Mouse (Mus musculus) layer of hippocampus, adult 2 months (tissue): ENCODE results near the gene Barhl2. TPM values are rescaled to one million over a fixed set of nuclear protein-coding genes. Genes with fewer than 3 reads are reported as not detected.

Experiments used
- DNase-seq, 2 experiments: peaks; one replicate each; pipeline ENCODE4 v3.0.0; 2022; ENCODE audit warnings: low spot score in 2 of 2
- H3K27ac ChIP-seq: fragments of 200-600 bp; 2 replicates; pipeline ENCODE4 v1.8.1; 2022
- H3K4me3 ChIP-seq: fragments of 200-600 bp; 2 replicates; pipeline ENCODE4 v1.8.1; 2022; ENCODE audit warnings: mild to moderate bottlenecking
- CTCF ChIP-seq: fragments of 200-600 bp; conservative IDR thresholded peaks from 2 replicates; pipeline ENCODE4 v1.8.1; 2022; ENCODE audit warnings: antibody characterized with exemption, mild to moderate bottlenecking, moderate library complexity
- long read RNA-seq, 2 experiments: library from polyadenylated mRNA; stranded (forward); transcript quantifications; one replicate each; pipeline ENCODE4 v2.0.0; 2021; ENCODE audit warnings: borderline mapping rate in 2 of 2
- total RNA-seq, 2 experiments: library from RNA; stranded (reverse); gene quantifications; 2 replicates each; pipeline ENCODE4 v1.2.3; 2021

The Barhl2 gene
- total RNA-seq, result not detected
- long read RNA-seq, experiment 1, result 0 reads
- long read RNA-seq, experiment 2, result 0 reads

- H3K4me3 ChIP-seq, result no peak within 1 kb of the TSS
- no peak for TF ChIP-seq CTCF
- H3K27ac ChIP-seq, result no peak within 1 kb of the TSS
- no peak for DNase-seq
Measured at GRCm38 (mm10) chr5:106457986-106458476, at the start of gene Barhl2. Gene Barhl2, minus strand, starts transcription at chr5:106458166.

GRCm38 (mm10) chr5:106506061-106506460 is 48.1 kb upstream of the Barhl2 start:
- DNase-seq, result no peak
- TF ChIP-seq CTCF, result no peak
- no peak overlapping the region for H3K4me3 ChIP-seq
- no peak overlapping the region for H3K27ac ChIP-seq

GRCm38 (mm10) chr5:106502684-106503545 is 44.9 kb upstream of the Barhl2 start:
- DNase-seq, result no peak
- no peak overlapping the region for H3K4me3 ChIP-seq
- no peak overlapping the region for H3K27ac ChIP-seq
- no peak for TF ChIP-seq CTCF

- DNase-seq, result no peak
- TF ChIP-seq CTCF, result no peak
- Histone ChIP-seq H3K4me3 (no peak overlapping the region), H3K27ac (no peak overlapping the region)
Measured at GRCm38 (mm10) chr5:106502271-106502670, 44.3 kb upstream of the Barhl2 start.

GRCm38 (mm10) chr5:106491771-106492170 is 33.8 kb upstream of the Barhl2 start:
- no peak for DNase-seq
- no peak overlapping the region for H3K4me3 ChIP-seq
- no peak for TF ChIP-seq CTCF
- H3K27ac ChIP-seq, result no peak overlapping the region

GRCm38 (mm10) chr5:106472105-106472500 is 14.1 kb upstream of the Barhl2 start:
- TF ChIP-seq CTCF, result no peak
- no peak for DNase-seq
- Histone ChIP-seq H3K4me3 (no peak overlapping the region), H3K27ac (no peak overlapping the region)

GRCm38 (mm10) chr5:106471235-106472104 is 13.5 kb upstream of the Barhl2 start:
- DNase-seq, result no peak
- Histone ChIP-seq H3K27ac (no peak overlapping the region), H3K4me3 (no peak overlapping the region)
- no peak for TF ChIP-seq CTCF

GRCm38 (mm10) chr5:106465129-106465790 is 7.3 kb upstream of the Barhl2 start:
- Histone ChIP-seq H3K27ac (no peak overlapping the region), H3K4me3 (no peak overlapping the region)
- DNase-seq, result no peak
- no peak for TF ChIP-seq CTCF

- no peak for TF ChIP-seq CTCF
- no peak for DNase-seq
- Histone ChIP-seq H3K27ac (no peak overlapping the region), H3K4me3 (no peak overlapping the region)
Measured at GRCm38 (mm10) chr5:106464336-106465128, 6.6 kb upstream of the Barhl2 start.

GRCm38 (mm10) chr5:106463661-106464191 is 5.8 kb upstream of the Barhl2 start:
- DNase-seq, result no peak

GRCm38 (mm10) chr5:106461913-106462312 is 3.9 kb upstream of the Barhl2 start:
- peak; percentile 83 for TF ChIP-seq CTCF
- Histone ChIP-seq H3K27ac (no peak overlapping the region), H3K4me3 (no peak overlapping the region)
- DNase-seq, result peak in 1 of 2 experiments; percentile 34

More at GRCm38 (mm10) chr5:106463661-106464191, 5.8 kb upstream of the Barhl2 start:
- H3K27ac ChIP-seq, result no peak overlapping the region
- H3K4me3 ChIP-seq, result no peak overlapping the region
- TF ChIP-seq CTCF, result peak; percentile 26; the same call in 1 of the 2 replicates
